Mouse (Mus musculus): ENCODE data around the gene Gm10340.
"Not testable (repeated sequence)": the region's sequence is repeated elsewhere in the genome, so short reads cannot be mapped to it uniquely, and the experiment has no call there.

Gm10340 gene

GRCm38 (mm10) chr14:3133697-3134096 is at the start of gene Gm10340:
Gene Gm10340, plus strand, starts transcription at chr14:3133997.
- TF ChIP-seq GATA4 (IDR thresholded peaks at IDR 0.05; ENCODE audit: insufficient replicate concordance, low read length), result not testable (repeated sequence)

- not testable (repeated sequence) for TF ChIP-seq GATA4 (IDR thresholded peaks at IDR 0.05; ENCODE audit: insufficient replicate concordance, low read length)
Observed at GRCm38 (mm10) chr14:3187955-3188354, 54.2 kb downstream of the Gm10340 start, which contains the start of gene Gm5795. Gene Gm5795, plus strand, starts transcription at chr14:3188255.

All from liver, adult (tissue).